Mouse (Mus musculus): ENCODE results near the gene Canx.

The Canx gene

GRCm38 (mm10) chr11:50290486-50291225 lies 34.8 kb downstream of the Canx start:
- in situ Hi-C loops (cut with MboI; ENCODE audit: low pct_unique_long_range_greater_than_20kb in 1 of 2, low sequenced_read_pairs in 2 of 2, unreplicated experiment in 1 of 2) = no loop called here

GRCm38 (mm10) chr11:50286428-50286827 lies 39.0 kb downstream of the Canx start:
- in situ Hi-C loops (cut with MboI; ENCODE audit: low pct_unique_long_range_greater_than_20kb in 1 of 2, low sequenced_read_pairs in 2 of 2, unreplicated experiment in 1 of 2) = no loop called here

GRCm38 (mm10) chr11:50285696-50286095 lies 39.8 kb downstream of the Canx start:
- in situ Hi-C loops (cut with MboI; ENCODE audit: low pct_unique_long_range_greater_than_20kb in 1 of 2, low sequenced_read_pairs in 2 of 2, unreplicated experiment in 1 of 2) = no loop called here

GRCm38 (mm10) chr11:50285263-50285662 lies 40.2 kb downstream of the Canx start:
- in situ Hi-C loops (cut with MboI; ENCODE audit: low pct_unique_long_range_greater_than_20kb in 1 of 2, low sequenced_read_pairs in 2 of 2, unreplicated experiment in 1 of 2) = no loop called here

GRCm38 (mm10) chr11:50280053-50280452 lies 45.4 kb downstream of the Canx start:
- in situ Hi-C loops (cut with MboI; ENCODE audit: low pct_unique_long_range_greater_than_20kb in 1 of 2, low sequenced_read_pairs in 2 of 2, unreplicated experiment in 1 of 2) = no loop called here

- in situ Hi-C loops (cut with MboI; ENCODE audit: low pct_unique_long_range_greater_than_20kb in 1 of 2, low sequenced_read_pairs in 2 of 2, unreplicated experiment in 1 of 2) = no loop called here
These were observed 46.5 kb downstream of the Canx start for GRCm38 (mm10) chr11:50279005-50279404.

GRCm38 (mm10) chr11:50277706-50278105 lies 47.8 kb downstream of the Canx start:
- in situ Hi-C loops (cut with MboI; ENCODE audit: low pct_unique_long_range_greater_than_20kb in 1 of 2, low sequenced_read_pairs in 2 of 2, unreplicated experiment in 1 of 2) = no loop called here

- in situ Hi-C loops (cut with MboI; ENCODE audit: low pct_unique_long_range_greater_than_20kb in 1 of 2, low sequenced_read_pairs in 2 of 2, unreplicated experiment in 1 of 2) = no loop called here
These were observed 48.4 kb downstream of the Canx start for GRCm38 (mm10) chr11:50277025-50277424.

GRCm38 (mm10) chr11:50275568-50276151 lies 49.8 kb downstream of the Canx start:
- in situ Hi-C loops (cut with MboI; ENCODE audit: low pct_unique_long_range_greater_than_20kb in 1 of 2, low sequenced_read_pairs in 2 of 2, unreplicated experiment in 1 of 2) = no loop called here

- in situ Hi-C loops (cut with MboI; ENCODE audit: low pct_unique_long_range_greater_than_20kb in 1 of 2, low sequenced_read_pairs in 2 of 2, unreplicated experiment in 1 of 2) = no loop called here
These were observed 50.4 kb downstream of the Canx start for GRCm38 (mm10) chr11:50275077-50275476.

- in situ Hi-C loops (cut with MboI; ENCODE audit: low pct_unique_long_range_greater_than_20kb in 1 of 2, low sequenced_read_pairs in 2 of 2, unreplicated experiment in 1 of 2) = no loop called here
These were observed 52.7 kb downstream of the Canx start for GRCm38 (mm10) chr11:50272819-50273218.

- in situ Hi-C loops (cut with MboI; ENCODE audit: low pct_unique_long_range_greater_than_20kb in 1 of 2, low sequenced_read_pairs in 2 of 2, unreplicated experiment in 1 of 2) = no loop called here
These were observed 55.6 kb downstream of the Canx start for GRCm38 (mm10) chr11:50269885-50270284.

- in situ Hi-C loops (cut with MboI; ENCODE audit: low pct_unique_long_range_greater_than_20kb in 1 of 2, low sequenced_read_pairs in 2 of 2, unreplicated experiment in 1 of 2) = no loop called here
These were observed 56.3 kb downstream of the Canx start for GRCm38 (mm10) chr11:50269163-50269562.

- in situ Hi-C loops (cut with MboI; ENCODE audit: low pct_unique_long_range_greater_than_20kb in 1 of 2, low sequenced_read_pairs in 2 of 2, unreplicated experiment in 1 of 2) = no loop called here
These were observed 58.5 kb downstream of the Canx start for GRCm38 (mm10) chr11:50266997-50267396.

- in situ Hi-C loops (cut with MboI; ENCODE audit: low pct_unique_long_range_greater_than_20kb in 1 of 2, low sequenced_read_pairs in 2 of 2, unreplicated experiment in 1 of 2) = no loop called here
These were observed 59.5 kb downstream of the Canx start for GRCm38 (mm10) chr11:50265931-50266330.

- in situ Hi-C loops (cut with MboI; ENCODE audit: low pct_unique_long_range_greater_than_20kb in 1 of 2, low sequenced_read_pairs in 2 of 2, unreplicated experiment in 1 of 2) = no loop called here
These were observed 62.3 kb downstream of the Canx start for GRCm38 (mm10) chr11:50263198-50263597.

GRCm38 (mm10) chr11:50262020-50262419 lies 63.5 kb downstream of the Canx start:
- in situ Hi-C loops (cut with MboI; ENCODE audit: low pct_unique_long_range_greater_than_20kb in 1 of 2, low sequenced_read_pairs in 2 of 2, unreplicated experiment in 1 of 2) = no loop called here

GRCm38 (mm10) chr11:50258310-50258709 lies 67.2 kb downstream of the Canx start:
- in situ Hi-C loops (cut with MboI; ENCODE audit: low pct_unique_long_range_greater_than_20kb in 1 of 2, low sequenced_read_pairs in 2 of 2, unreplicated experiment in 1 of 2) = no loop called here

GRCm38 (mm10) chr11:50256615-50257014 lies 68.9 kb downstream of the Canx start:
- in situ Hi-C loops (cut with MboI; ENCODE audit: low pct_unique_long_range_greater_than_20kb in 1 of 2, low sequenced_read_pairs in 2 of 2, unreplicated experiment in 1 of 2) = no loop called here

GRCm38 (mm10) chr11:50254010-50254580 lies 71.4 kb downstream of the Canx start:
- in situ Hi-C loops (cut with MboI; ENCODE audit: low pct_unique_long_range_greater_than_20kb in 1 of 2, low sequenced_read_pairs in 2 of 2, unreplicated experiment in 1 of 2) = no loop called here
